Mouse (Mus musculus): Measurements from ENCODE around the gene Gm1043.
A peak's percentile ranks its signal among the peaks of the same experiment; 100 is the strongest.

Gm1043 gene

GRCm38 (mm10) chr5:37244666-37245242 lies 159.6 kb downstream of the Gm1043 start:
- peak; percentile 21 for DNase-seq (ENCODE audit: low spot score)

- DNase-seq (ENCODE audit: low spot score) = peak; percentile 87
Measured at GRCm38 (mm10) chr5:37245651-37246050, 160.5 kb downstream of the Gm1043 start.

GRCm38 (mm10) chr5:37246138-37246910 lies 161.2 kb downstream of the Gm1043 start:
- peak; percentile 23 for DNase-seq (ENCODE audit: low spot score)

DNA sequence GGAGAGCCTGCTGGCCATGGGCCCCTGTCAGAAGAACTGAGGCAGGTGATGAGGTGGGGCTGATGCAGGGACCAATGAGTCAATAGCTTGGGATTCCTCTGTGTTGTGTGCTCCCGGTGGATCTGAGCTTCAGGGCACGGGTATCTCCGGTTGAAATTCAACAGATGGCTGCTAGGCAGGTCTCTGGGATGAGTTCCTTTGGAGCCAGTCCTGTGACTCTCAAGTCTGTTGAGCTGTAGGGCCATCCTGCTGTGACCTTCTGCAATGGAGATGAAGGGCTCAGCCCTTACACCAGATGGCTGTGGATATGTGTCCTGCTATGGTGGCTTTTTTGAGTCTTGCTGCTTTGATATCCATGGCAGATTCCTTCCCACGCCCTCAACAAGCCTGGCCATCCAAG lies 162.3 kb downstream of the Gm1043 start:
- DNase-seq (ENCODE audit: low spot score) = no peak

DNA sequence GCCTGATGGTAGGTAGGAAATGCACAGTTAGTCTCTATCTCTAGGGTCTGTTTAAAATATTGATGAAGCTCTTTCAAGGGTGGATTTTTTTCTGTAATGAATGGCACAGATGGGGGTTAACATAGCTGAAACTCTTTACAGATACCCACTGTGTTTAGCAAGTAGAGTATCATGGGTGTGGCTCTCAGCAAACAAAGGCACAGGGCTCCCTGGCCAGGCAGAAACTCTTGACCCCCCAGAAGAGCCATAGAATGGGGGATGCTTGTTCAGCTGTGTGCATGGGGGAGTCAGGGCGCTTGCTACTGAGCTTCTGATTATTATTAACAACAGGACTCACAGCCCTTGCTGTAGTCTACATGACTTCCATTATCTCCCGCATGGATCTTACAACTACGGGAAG lies 163.7 kb downstream of the Gm1043 start:
- DNase-seq (ENCODE audit: low spot score) = no peak

- no peak for DNase-seq (ENCODE audit: low spot score)
Measured at GRCm38 (mm10) chr5:37251596-37251995, 166.4 kb downstream of the Gm1043 start.

DNA sequence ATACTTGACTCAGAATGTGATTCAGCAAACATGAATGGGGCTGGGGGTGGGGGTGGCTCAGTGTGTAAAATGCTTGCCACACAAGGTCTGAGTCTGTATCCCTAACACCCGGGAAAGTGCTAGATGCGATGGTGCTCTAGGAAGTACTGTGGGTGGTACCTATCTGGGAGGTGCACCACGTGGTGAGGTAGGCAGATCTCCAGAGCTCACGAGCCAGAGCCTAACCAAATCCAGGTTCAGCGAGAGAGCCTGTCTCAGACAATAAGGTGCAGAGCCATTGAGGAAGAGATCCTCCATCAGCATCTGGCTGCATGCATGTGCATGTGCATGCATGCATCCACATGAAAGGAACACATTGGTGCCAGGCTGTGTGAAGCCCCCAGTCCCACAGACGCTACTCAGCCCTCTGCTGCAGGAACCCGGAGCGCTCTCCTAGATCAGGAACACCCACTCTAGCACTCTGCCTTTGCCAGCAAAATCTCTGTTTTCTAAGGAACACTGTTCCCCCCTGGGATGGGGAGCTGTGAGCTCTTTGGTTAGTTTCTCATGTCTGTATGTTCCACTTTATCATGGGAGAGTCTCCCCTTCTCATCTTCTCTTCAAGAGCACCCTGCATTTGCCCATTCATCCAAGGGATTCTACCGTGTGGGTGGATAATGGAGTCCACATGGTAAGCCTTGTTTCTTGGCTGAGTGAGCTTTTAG lies 167.1 kb downstream of the Gm1043 start:
- DNase-seq (ENCODE audit: low spot score) = no peak

DNA sequence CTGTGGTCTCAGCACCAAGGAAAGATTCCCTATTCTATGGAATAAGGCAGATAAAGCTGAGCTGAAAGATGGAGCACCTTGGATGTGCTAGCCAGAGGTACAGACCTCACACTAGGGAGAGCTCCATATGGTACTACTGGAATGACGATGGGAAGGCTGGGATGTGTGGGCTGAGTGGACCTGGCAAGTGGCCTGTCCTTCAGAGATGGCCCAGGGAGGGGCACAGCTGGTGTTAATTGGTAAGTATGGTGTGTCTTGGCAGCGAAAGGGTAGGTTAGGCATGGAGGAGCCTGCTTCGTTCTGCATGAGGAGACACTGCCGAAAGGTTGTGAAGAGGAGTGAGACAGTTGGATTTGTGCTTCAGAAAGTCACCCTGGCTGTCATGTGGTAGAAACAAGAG lies 169.4 kb downstream of the Gm1043 start:
- no peak for DNase-seq (ENCODE audit: low spot score)

- no peak for DNase-seq (ENCODE audit: low spot score)
Measured at GRCm38 (mm10) chr5:37256823-37257222, 171.7 kb downstream of the Gm1043 start.

DNA sequence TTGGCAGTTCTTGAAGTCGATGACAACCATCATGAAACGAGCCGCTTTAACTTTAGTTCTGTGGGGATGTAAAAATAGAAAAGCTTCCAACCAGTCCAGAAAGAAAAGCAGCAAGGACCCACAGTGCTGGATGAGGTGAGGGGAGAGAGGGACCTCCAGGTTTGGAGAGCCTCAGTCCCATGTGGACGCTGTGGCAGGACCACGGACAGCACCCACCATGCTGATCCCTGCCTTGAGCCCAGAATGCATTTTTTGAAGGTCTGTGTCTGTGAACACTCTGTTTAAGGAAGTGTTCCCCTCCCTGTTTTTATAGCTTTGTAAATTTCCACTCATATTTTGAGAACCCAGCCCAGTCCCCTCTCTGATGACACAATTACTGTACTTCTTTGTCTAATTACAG lies 172.1 kb downstream of the Gm1043 start:
- DNase-seq (ENCODE audit: low spot score) = peak; percentile 78

GRCm38 (mm10) chr5:37261734-37262133 lies 176.6 kb downstream of the Gm1043 start:
- no peak for DNase-seq (ENCODE audit: low spot score)

DNA sequence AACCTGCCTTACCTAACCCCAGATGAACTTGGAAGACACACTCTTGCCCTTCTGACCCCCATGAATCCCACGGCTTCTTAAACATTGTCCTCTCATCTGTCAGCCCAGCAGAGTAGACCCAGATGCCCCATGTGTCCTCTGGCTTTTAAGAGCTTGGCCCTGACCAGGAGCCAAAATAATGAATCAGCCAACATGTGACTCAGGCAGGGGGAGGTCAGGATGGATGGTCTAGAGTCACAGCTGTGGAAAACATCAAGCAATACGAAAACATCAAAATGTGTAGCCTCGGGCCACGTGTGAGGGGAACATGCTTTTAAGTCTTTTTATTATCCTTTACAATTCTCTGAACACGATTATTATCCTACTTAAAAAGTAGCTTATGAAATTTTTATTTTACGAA lies 178.6 kb downstream of the Gm1043 start:
- DNase-seq (ENCODE audit: low spot score) = peak; percentile 54
